Mouse (Mus musculus): ENCODE data around the gene Olfr672. TPM values are rescaled to one million over a fixed set of nuclear protein-coding genes. Genes with fewer than 3 reads are reported as not detected.

Gene Olfr672
- total RNA-seq (2023), result not detected

DNA sequence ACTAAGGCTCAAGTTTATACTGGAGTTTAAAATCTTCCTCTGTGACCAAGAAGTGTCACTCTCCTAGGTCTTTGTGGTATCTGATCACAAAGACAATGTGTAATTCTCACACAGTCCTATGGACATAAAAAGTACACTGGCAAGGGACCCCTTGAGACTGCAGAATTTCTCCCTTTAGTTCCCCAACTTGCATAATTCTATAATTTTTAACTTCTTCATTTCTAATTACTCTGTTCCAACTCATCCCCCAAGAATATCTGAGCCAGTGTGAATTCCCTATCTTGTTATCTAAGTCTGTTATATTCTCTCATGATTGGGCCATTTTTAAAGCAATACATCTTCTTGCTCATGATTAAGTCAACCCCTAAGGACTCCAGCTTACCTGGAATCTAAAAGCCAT lies at the start of gene Olfr672:
Gene Olfr672, minus strand, starts transcription at position 101 of the 400 bp plus-strand sequence.

GRCm38 (mm10) chr7:105032398-105032797 lies 30.6 kb upstream of the Olfr672 start, which contains the start of gene Olfr676:
Olfr676 (plus strand) TSS chr7:105032698.

DNA sequence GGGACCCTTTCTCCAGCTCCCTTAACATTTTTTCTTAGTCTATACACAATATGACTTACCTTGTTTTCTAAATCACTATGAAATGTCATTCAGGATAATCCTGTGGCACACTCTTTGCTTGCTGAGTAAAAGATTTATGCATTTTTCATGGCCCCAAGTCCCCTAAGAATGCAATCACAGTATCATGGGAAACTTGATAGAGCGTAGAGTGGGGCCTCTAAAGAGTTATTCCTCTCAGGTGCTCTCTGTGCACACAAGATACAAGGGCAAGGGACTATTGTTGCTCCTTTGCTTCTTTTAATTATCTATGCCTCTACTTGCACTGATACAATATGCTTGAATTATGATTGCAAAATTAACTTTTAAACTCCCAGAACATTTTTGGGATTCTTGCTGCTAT lies 26.5 kb upstream of the Olfr672 start, which contains the start of gene Olfr675:
Gene Olfr675, minus strand, starts transcription at position 101 of the 400 bp plus-strand sequence.

DNA sequence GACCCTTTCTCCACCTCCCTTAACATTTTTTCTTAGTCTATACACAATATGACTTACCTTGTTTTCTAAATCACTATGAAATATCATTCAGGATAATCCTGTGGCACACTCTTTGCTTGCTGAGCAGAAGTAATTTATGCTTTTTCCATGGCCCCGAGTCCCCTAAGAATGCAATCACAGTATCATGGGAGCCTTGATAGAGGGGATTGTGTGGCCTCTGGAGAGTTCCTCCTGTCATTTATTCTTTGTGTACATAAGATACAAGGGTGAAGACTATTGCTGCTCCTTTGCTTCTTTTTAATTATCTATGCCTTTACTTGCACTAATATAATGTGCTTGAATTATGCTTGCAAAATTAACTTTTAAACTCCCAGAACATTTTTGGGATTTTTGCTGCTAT lies 22.8 kb downstream of the Olfr672 start, which contains the start of gene Olfr671:
Gene Olfr671, minus strand, starts transcription at position 101 of the 400 bp plus-strand sequence.

GRCm38 (mm10) chr7:104962520-104962919 lies 39.3 kb downstream of the Olfr672 start, which contains the start of gene Olfr670:
Olfr670 (minus strand) TSS chr7:104962620.

Other genes with a start within 250 kb of the Olfr672 start
- gene Usp17le, start 224.6 kb downstream of the Olfr672 start, total RNA-seq (2023), result not detected
- not detected for gene Usp17lb, start 159.4 kb downstream of the Olfr672 start, total RNA-seq (2023)
- not detected for gene Usp17la, start 145.0 kb downstream of the Olfr672 start, total RNA-seq (2023)
- gene Olfr665, start 124.0 kb downstream of the Olfr672 start, total RNA-seq (2023), result not detected
- gene Olfr666, start 106.1 kb downstream of the Olfr672 start, total RNA-seq (2023), result not detected
- gene Olfr667, start 80.5 kb downstream of the Olfr672 start, total RNA-seq (2023), result not detected
- gene Olfr668, start 74.0 kb downstream of the Olfr672 start, total RNA-seq (2023), result not detected
- gene Olfr669, start 67.8 kb downstream of the Olfr672 start, total RNA-seq (2023), result not detected
- gene Olfr670, start 39.4 kb downstream of the Olfr672 start, total RNA-seq (2023), result not detected
- gene Olfr671, start 22.9 kb downstream of the Olfr672 start, total RNA-seq (2023), result not detected
- not detected for gene Olfr675, start 26.4 kb upstream of the Olfr672 start, total RNA-seq (2023)
- not detected for gene Olfr676, start 30.7 kb upstream of the Olfr672 start, total RNA-seq (2023)
- gene Olfr677, start 49.3 kb upstream of the Olfr672 start, total RNA-seq (2023), result not detected
- not detected for gene Olfr678, start 62.4 kb upstream of the Olfr672 start, total RNA-seq (2023)
- not detected for gene Olfr679, start 79.2 kb upstream of the Olfr672 start, total RNA-seq (2023)
- not detected for gene Olfr680-ps1, start 90.8 kb upstream of the Olfr672 start, total RNA-seq (2023)
- not detected for gene Olfr681, start 114.8 kb upstream of the Olfr672 start, total RNA-seq (2023)
- not detected for gene Olfr683, start 145.0 kb upstream of the Olfr672 start, total RNA-seq (2023)
- gene Olfr684, start 161.6 kb upstream of the Olfr672 start, total RNA-seq (2023), result not detected
- gene Olfr685, start 184.0 kb upstream of the Olfr672 start, total RNA-seq (2023), result not detected
- not detected for gene Olfr686, start 205.5 kb upstream of the Olfr672 start, total RNA-seq (2023)

Data from T-cell, adult 66 days (primary cell).